Mouse (Mus musculus): ENCODE measurements at regions not wholly inside any gene's neighbourhood (a gene's known extent, or its start where the extent isn't known, plus 50 kb on each side); places are given as distances from the start of the nearest gene placed in this dataset.

- no peak for DNase-seq (ENCODE audit: low spot score)
These were observed 91.0 kb upstream of the Cadm1 start for GRCm38 (mm10) chr9:47438976-47439375.

- no peak for DNase-seq (ENCODE audit: low spot score)
These were observed 90.5 kb upstream of the Cadm1 start for GRCm38 (mm10) chr9:47439506-47439905.

- DNase-seq (ENCODE audit: low spot score), result no peak
These were observed 89.8 kb upstream of the Cadm1 start for GRCm38 (mm10) chr9:47440128-47440527.

GRCm38 (mm10) chr9:47441155-47441554 lies 88.8 kb upstream of the Cadm1 start:
- DNase-seq (ENCODE audit: low spot score), result no peak

GRCm38 (mm10) chr9:47444168-47444567 lies 85.8 kb upstream of the Cadm1 start:
- no peak for DNase-seq (ENCODE audit: low spot score)

- DNase-seq (ENCODE audit: low spot score), result no peak
These were observed 85.2 kb upstream of the Cadm1 start for GRCm38 (mm10) chr9:47444752-47445151.

GRCm38 (mm10) chr9:47445332-47445731 lies 84.6 kb upstream of the Cadm1 start:
- no peak for DNase-seq (ENCODE audit: low spot score)

- no peak for DNase-seq (ENCODE audit: low spot score)
These were observed 77.2 kb upstream of the Cadm1 start for GRCm38 (mm10) chr9:47452752-47453151.

- DNase-seq (ENCODE audit: low spot score), result no peak
These were observed 71.1 kb upstream of the Cadm1 start for GRCm38 (mm10) chr9:47458721-47459418.

- DNase-seq (ENCODE audit: low spot score), result no peak
These were observed 70.4 kb upstream of the Cadm1 start for GRCm38 (mm10) chr9:47459461-47460049.

GRCm38 (mm10) chr9:47460241-47460640 lies 69.7 kb upstream of the Cadm1 start:
- no peak for DNase-seq (ENCODE audit: low spot score)

GRCm38 (mm10) chr9:47461915-47462314 lies 68.1 kb upstream of the Cadm1 start:
- DNase-seq (ENCODE audit: low spot score), result no peak

GRCm38 (mm10) chr9:47466767-47467166 lies 63.2 kb upstream of the Cadm1 start:
- no peak for DNase-seq (ENCODE audit: low spot score)

- no peak for DNase-seq (ENCODE audit: low spot score)
These were observed 62.2 kb upstream of the Cadm1 start for GRCm38 (mm10) chr9:47467815-47468214.

GRCm38 (mm10) chr9:47469576-47469975 lies 60.4 kb upstream of the Cadm1 start:
- DNase-seq (ENCODE audit: low spot score), result no peak

- no peak for DNase-seq (ENCODE audit: low spot score)
These were observed 59.2 kb upstream of the Cadm1 start for GRCm38 (mm10) chr9:47470741-47471140.

- DNase-seq (ENCODE audit: low spot score), result no peak
These were observed 58.1 kb upstream of the Cadm1 start for GRCm38 (mm10) chr9:47471767-47472420.

- no peak for DNase-seq (ENCODE audit: low spot score)
These were observed 56.1 kb upstream of the Cadm1 start for GRCm38 (mm10) chr9:47473776-47474365.

- DNase-seq (ENCODE audit: low spot score), result no peak
These were observed 55.2 kb upstream of the Cadm1 start for GRCm38 (mm10) chr9:47474776-47475175.

GRCm38 (mm10) chr9:47477889-47478288 lies 52.1 kb upstream of the Cadm1 start:
- no peak for DNase-seq (ENCODE audit: low spot score)
